Mouse (Mus musculus): ENCODE data around the gene AU018091. TPM values are rescaled to one million over a fixed set of nuclear protein-coding genes. Genes with fewer than 3 reads are reported as not detected.
"Not testable (repeated sequence)": the region's sequence is repeated elsewhere in the genome, so short reads cannot be mapped to it uniquely, and the experiment has no call there.

AU018091 gene
- total RNA-seq, 2 experiments from 2014 or later = not detected

DNA sequence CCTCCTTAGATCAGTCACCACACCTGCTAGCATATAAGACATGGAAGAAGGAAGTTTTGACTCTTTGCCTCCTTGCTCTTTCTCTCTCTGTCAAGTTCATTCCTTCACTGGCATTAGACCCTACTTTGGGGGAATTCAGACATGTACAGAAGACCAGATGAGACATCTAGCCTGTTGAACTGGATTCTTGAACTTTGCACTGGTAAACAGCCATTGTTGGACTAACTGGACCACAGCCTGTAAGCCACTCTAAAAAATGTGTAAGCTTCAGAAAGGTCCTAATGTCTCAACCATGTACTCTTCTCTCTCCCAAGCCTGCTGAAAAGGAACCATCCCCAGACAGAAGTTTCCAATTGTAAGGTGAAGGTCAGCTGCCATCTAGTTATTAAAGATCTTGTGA lies 22.9 kb downstream of the AU018091 start:
- TF ChIP-seq CTCF (IDR thresholded peaks at IDR 0.05) = no peak
- DNase-seq = no peak
- no peak overlapping the region for H3K4me3 ChIP-seq
- H3K27ac ChIP-seq = no peak overlapping the region
- intact Hi-C loops (cut with DNase I) = no loop called here

DNA sequence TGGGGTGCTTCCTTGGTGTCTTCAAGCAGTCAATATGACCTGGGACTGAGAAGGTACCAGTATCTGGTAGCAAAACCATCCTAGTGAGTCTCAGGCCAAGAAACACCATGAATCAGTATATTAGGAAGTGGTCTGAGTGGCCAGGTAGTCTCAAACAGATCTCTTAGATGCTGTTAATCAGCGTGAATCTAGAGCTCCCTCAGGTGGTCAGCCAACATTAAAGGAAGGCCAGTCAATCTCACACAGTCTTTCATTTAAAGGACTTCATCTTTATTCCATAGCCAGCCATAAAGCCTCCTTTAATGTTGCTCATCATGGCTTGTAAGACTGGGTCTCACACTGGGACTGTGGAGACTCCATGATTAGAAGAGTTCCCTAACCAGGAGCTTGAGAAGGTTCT lies 25.7 kb downstream of the AU018091 start:
- TF ChIP-seq CTCF (IDR thresholded peaks at IDR 0.05) = no peak
- Histone ChIP-seq H3K27ac (no peak overlapping the region), H3K4me3 (no peak overlapping the region)
- no peak for DNase-seq
- intact Hi-C loops (cut with DNase I) = no loop called here

DNA sequence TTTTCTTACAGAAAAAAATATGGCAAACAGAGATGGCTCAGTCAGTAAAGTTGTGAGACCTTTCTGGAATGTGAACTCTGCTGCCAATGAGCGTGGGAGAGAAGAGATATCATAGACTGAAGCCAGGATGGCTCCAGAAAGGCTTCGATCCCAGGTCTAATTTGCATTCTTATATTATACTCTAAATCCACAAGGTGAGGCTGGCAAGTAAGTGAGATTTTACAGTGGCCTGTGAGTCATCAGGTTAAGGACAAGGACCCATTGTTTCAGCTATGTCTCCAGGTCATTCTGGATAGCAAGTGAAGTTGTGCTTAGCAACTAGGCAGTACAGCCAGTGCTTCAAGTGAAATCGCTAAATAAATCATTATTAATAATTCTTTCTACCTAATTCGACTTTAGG lies 33.4 kb downstream of the AU018091 start:
- no peak overlapping the region for H3K27ac ChIP-seq
- no peak for DNase-seq
- H3K4me3 ChIP-seq = no peak overlapping the region
- no peak for TF ChIP-seq CTCF (IDR thresholded peaks at IDR 0.05)
- intact Hi-C loops (cut with DNase I) = no loop called here

DNA sequence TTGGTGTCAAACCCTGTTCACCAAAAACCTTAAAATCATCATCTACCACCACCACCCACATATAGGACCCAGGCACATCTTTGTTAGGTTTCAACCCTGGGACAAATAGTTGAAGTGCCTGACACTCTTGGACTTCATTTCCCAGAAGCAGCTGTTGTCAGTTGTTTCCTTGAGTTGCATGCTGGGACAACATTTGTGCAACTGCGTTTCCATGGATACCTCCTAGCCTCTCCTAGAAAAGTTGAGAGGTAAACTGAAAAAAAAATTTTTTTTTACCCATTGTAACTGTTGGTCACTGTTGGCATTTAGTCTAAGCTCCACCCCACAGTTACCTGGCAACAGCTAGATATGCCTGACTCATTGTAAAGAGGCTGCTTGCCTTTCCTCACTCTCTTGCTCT lies 34.3 kb downstream of the AU018091 start:
- H3K4me3 ChIP-seq = no peak overlapping the region
- no peak overlapping the region for H3K27ac ChIP-seq
- DNase-seq = no peak
- TF ChIP-seq CTCF (IDR thresholded peaks at IDR 0.05) = no peak
- intact Hi-C loops (cut with DNase I) = no loop called here

DNA sequence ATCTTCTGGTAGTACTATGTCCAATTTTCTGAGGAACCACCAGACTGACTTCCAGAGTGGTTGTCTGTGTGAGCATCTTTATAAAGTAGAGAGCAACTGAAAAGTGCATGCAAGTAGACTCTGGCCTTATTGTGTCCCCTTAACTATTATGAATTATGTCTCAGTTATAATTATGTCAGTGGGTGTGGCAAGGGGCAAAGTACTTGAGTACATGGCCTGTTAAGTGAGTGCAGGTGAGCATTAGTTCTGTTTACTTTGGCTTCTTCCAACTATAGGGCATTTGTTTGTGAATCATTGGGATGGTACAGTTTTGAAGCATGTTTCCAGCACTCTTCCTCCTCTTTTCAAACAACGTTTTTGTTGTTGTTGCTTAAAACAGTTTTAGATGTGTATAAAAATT lies 38.7 kb downstream of the AU018091 start:
- DNase-seq = no peak
- Histone ChIP-seq H3K4me3 (no peak overlapping the region), H3K27ac (no peak overlapping the region)
- intact Hi-C loops (cut with DNase I) = no loop called here
- no peak for TF ChIP-seq CTCF (IDR thresholded peaks at IDR 0.05)

DNA sequence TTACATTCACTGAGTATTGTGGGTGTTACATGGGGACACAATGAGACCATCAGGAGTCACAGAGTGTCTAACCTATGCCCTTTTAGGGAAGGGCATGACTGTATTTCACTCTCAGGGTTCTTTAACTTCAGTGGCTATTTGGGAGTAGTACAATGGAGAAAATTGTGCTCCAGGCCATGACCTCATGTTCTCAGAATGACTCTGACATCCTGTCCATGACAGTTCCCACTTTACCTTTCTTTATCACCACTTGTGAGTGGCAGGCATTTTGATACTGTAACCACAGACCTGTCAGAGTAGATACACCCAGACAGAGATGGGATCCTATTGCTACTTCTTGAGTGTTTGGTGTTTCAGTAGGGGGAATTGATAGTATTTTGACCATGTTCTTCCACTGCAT lies 40.4 kb downstream of the AU018091 start:
- H3K27ac ChIP-seq; DNase-seq; intact Hi-C loops (cut with DNase I); H3K4me3 ChIP-seq: not testable (repeated sequence)

DNA sequence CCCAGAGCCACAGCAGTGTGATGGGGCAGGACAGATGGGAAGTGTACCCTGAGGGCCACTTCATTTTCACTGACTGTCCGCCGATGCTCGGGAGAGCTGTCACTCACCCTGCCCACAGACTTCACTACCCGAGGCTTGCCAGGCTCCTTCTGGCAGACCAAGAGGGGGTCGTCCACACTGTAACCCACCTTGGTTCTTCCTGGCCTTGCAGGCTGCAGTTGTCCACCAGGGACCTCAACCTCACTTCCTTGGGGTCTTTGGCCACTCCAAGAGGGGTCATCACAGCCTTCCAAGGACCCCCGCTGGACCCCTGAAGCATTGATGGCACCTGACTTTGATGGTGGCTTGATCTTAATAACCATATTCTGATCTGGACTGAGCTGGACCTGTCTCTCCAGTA lies 57.8 kb downstream of the AU018091 start:
- H3K4me3 ChIP-seq; H3K27ac ChIP-seq; DNase-seq; intact Hi-C loops (cut with DNase I): not testable (repeated sequence)

DNA sequence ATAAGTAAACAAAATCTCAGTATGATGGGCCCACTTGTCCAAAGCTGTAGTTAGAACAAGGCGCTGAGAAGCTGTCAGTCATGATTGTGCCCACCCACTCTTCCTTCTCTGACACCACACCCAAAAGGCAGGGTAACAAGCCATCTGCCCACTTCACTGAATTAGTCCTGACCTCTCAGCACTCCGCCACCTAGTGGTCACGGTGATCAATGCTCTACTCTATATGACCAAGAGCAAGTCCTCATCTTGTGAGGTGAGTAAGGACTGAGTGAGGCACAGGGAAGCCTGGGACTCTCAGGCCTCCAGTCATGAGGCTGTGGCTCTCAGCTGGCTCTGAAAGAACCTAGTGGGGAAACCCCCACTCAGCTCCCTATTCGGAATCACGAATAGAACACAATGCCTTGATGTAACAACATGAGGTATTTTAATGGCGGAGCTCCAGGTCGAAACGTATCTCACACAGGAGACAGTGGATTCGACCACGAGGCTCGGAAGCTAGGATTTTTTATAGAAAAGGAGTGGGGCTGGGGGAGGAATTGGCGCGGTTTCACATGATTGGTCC lies 62.4 kb downstream of the AU018091 start:
- intact Hi-C loops (cut with DNase I); DNase-seq; H3K27ac ChIP-seq; H3K4me3 ChIP-seq: not testable (repeated sequence)

Small RNAs within 50 kb of the gene (microRNA-seq; reads per million reads assigned to microRNA genes)
- gene Mir290a (not detected), gene Mir290b (not detected), gene Mir291a (not detected), gene Mir292 (not detected), gene Mir292b (not detected)

Other genes with a start within 250 kb of the AU018091 start
- gene Nlrp12, start 80.5 kb upstream of the AU018091 start, total RNA-seq (2021) = not detected
- 10 to 100 TPM; 17.8 to 37.2 TPM for gene Myadm, start 119.9 kb upstream of the AU018091 start, total RNA-seq (2021)
- under 1 TPM; 0.78 to 0.84 TPM for gene Prkcg, start 120.0 kb upstream of the AU018091 start, total RNA-seq (2021)
- 10 to 100 TPM in 1 of 2 experiments, 1 to 10 TPM in 1; 8.4 to 16.2 TPM for gene Cacng7, start 163.8 kb upstream of the AU018091 start, total RNA-seq (2021)
- gene Cacng8, start 221.5 kb upstream of the AU018091 start, total RNA-seq (2021) = not detected

All from gastrocnemius, adult 2 months (tissue).